Mouse (Mus musculus) MEL (cell line): ENCODE results near the gene Tcte3. TPM values are rescaled to one million over a fixed set of nuclear protein-coding genes. Genes with fewer than 3 reads are reported as not detected.
"Not testable (repeated sequence)": the region's sequence is repeated elsewhere in the genome, so short reads cannot be mapped to it uniquely, and the experiment has no call there.

Source experiments
- DNase-seq: peaks from one replicate; pipeline ENCODE4 v3.0.0; 2011; ENCODE audit warnings: low read depth, low spot score
- H3K27ac ChIP-seq: 2 replicates; pipeline ENCODE4 v1.5.1; 2012; ENCODE audit warnings: low read depth, mild to moderate bottlenecking, control low read depth, low read length, moderate library complexity; ENCODE audit not compliant: control insufficient read depth
- H3K27me3 ChIP-seq, 2 experiments: fragments of 150-350 bp in 1 of 2; sonication (generic) in 1 of 2; 2 replicates each; pipeline ENCODE4 v1.6.1; 2012; ENCODE audit warnings: low read length in 2 of 2, mild to moderate bottlenecking in 2 of 2, improper control_type of control experiment in 1 of 2, moderate library complexity in 1 of 2; ENCODE audit not compliant: insufficient read depth in 2 of 2, control insufficient read depth in 1 of 2
- H3K36me3 ChIP-seq, 2 experiments: 2 replicates each; pipeline ENCODE4 v1.6.1; 2012 to 2014; ENCODE audit warnings: low read length in 2 of 2, improper control_type of control experiment in 1 of 2, inconsistent platforms in 1 of 2, mild to moderate bottlenecking in 1 of 2; ENCODE audit not compliant: insufficient read depth in 2 of 2, control insufficient read depth in 1 of 2
- H3K4me1 ChIP-seq, 2 experiments: fragments of 150-350 bp in 1 of 2; sonication (generic) in 1 of 2; 2 replicates each; pipeline ENCODE4 v1.6.1; 2012; ENCODE audit warnings: low read length in 2 of 2, improper control_type of control experiment in 1 of 2, mild to moderate bottlenecking in 1 of 2; ENCODE audit not compliant: insufficient read depth in 2 of 2, control insufficient read depth in 1 of 2
- H3K4me3 ChIP-seq, 2 experiments: fragments of 150-350 bp in 1 of 2; sonication (generic) in 1 of 2; 2 replicates each; pipeline ENCODE4 v1.5.1; 2012; ENCODE audit warnings: low read depth in 2 of 2, low read length in 2 of 2, mild to moderate bottlenecking in 2 of 2, moderate library complexity in 2 of 2, control low read depth in 1 of 2, improper control_type of control experiment in 1 of 2; ENCODE audit not compliant: control insufficient read depth in 1 of 2, insufficient read depth in 1 of 2
- H3K79me2 ChIP-seq: 2 replicates; pipeline ENCODE4 v1.6.1; 2012; ENCODE audit warnings: mild to moderate bottlenecking, low read length, moderate library complexity; ENCODE audit not compliant: control insufficient read depth, poor library complexity, insufficient read depth
- H3K9ac ChIP-seq: 2 replicates; pipeline ENCODE4 v1.6.1; 2012; ENCODE audit warnings: low read depth, mild to moderate bottlenecking, control low read depth, low read length, moderate library complexity; ENCODE audit not compliant: control insufficient read depth, poor library complexity, severe bottlenecking
- H3K9me3 ChIP-seq: fragments of 150-350 bp; sonication (generic); replicated peaks from 2 replicates; pipeline ENCODE4 v1.6.1; 2012; ENCODE audit warnings: mild to moderate bottlenecking, low read length, improper control_type of control experiment, moderate library complexity; ENCODE audit not compliant: insufficient read depth
- polyA plus RNA-seq, 2 experiments: library from polyadenylated mRNA; stranded (reverse) in 1 of 2; unstranded in 1 of 2; fragments of >175 nt in 1 of 2; fragments of >200 nt in 1 of 2; gene quantifications; 2 replicates each; pipeline versions ENCODE4 v1.2.1 to v1.2.4; 2012; ENCODE audit warnings: low replicate concordance in 2 of 2, low read depth in 1 of 2; ENCODE audit not compliant: insufficient read length in 2 of 2, insufficient read depth in 1 of 2, missing spikeins in 1 of 2
- total RNA-seq: library from RNA; depleted of rRNA; stranded (reverse); fragments of 300-350 nt; gene quantifications from 2 replicates; pipeline ENCODE4 v1.2.3, GENCODE M21; 2012

Gene Tcte3
- total and polyA plus RNA-seq, 3 experiments: 10.3 to 13.8 TPM; not detected in 1

- not testable (repeated sequence) for DNase-seq, H3K9me3 ChIP-seq, H3K4me1 ChIP-seq, H3K79me2 ChIP-seq, H3K27me3 ChIP-seq, H3K4me3 ChIP-seq, H3K27ac ChIP-seq, H3K36me3 ChIP-seq, H3K9ac ChIP-seq
Observed at GRCm38 (mm10) chr17:15023878-15024492, 17.3 kb downstream of the Tcte3 start.

GRCm38 (mm10) chr17:15021503-15022220, 19.6 kb downstream of the Tcte3 start:
- H3K27me3 ChIP-seq, H3K9ac ChIP-seq, H3K4me1 ChIP-seq, H3K36me3 ChIP-seq, H3K9me3 ChIP-seq, H3K79me2 ChIP-seq, H3K4me3 ChIP-seq: not testable (repeated sequence)
- peak overlapping the region; percentile 54 for H3K27ac ChIP-seq
- peak; percentile 42 for DNase-seq

GRCm38 (mm10) chr17:15009706-15010413, 31.4 kb downstream of the Tcte3 start, which contains the start of gene Gm3435:
TSS of gene Gm3435 (plus strand) at chr17:15010176.
- not testable (repeated sequence) for H3K9ac ChIP-seq, H3K79me2 ChIP-seq, H3K4me3 ChIP-seq, H3K27me3 ChIP-seq, H3K4me1 ChIP-seq, DNase-seq, H3K36me3 ChIP-seq, H3K27ac ChIP-seq, H3K9me3 ChIP-seq

GRCm38 (mm10) chr17:15009088-15009487, 32.2 kb downstream of the Tcte3 start:
- H3K9me3 ChIP-seq, H3K4me1 ChIP-seq, H3K36me3 ChIP-seq, H3K9ac ChIP-seq, H3K27ac ChIP-seq, H3K27me3 ChIP-seq, H3K79me2 ChIP-seq, H3K4me3 ChIP-seq, DNase-seq: not testable (repeated sequence)

GRCm38 (mm10) chr17:15000047-15000446, 41.2 kb downstream of the Tcte3 start:
- not testable (repeated sequence) for H3K27ac ChIP-seq, H3K36me3 ChIP-seq, H3K27me3 ChIP-seq, H3K4me3 ChIP-seq, DNase-seq, H3K9me3 ChIP-seq, H3K4me1 ChIP-seq, H3K79me2 ChIP-seq, H3K9ac ChIP-seq

- H3K36me3 ChIP-seq, H3K27me3 ChIP-seq, H3K27ac ChIP-seq, H3K79me2 ChIP-seq, H3K4me1 ChIP-seq, H3K9ac ChIP-seq, DNase-seq, H3K9me3 ChIP-seq, H3K4me3 ChIP-seq: not testable (repeated sequence)
Observed at GRCm38 (mm10) chr17:14994140-14994539, 47.1 kb downstream of the Tcte3 start.
